In the genomic region with DNA sequence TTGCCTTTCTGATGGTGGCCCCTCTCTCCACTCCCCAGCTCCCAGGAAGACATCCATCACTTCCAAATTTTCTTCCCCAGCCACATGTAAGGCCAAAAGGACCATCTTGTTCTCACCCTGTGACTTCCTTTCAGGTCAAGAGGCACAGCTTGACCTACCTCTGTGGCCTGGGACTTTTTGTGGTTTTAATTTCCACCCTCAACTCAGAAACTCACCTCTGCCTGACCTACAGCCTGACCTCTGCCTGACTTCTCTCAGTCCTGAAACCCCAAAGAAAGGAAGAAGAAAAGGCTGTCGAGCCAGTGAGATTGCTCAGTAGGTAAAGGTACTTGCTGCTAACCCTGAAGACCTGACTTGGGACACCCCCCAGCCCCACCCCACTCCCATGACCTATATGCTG, we compare ENCODE assay signal across 35 mouse cellular contexts.
"Had no signal": no experiment of that assay in that cellular context is flagged by ENCODE, and none has a peak within 500 bp of the region (broad histone marks: within the 10 kb centered on the region; RNA-seq: fewer than 3 reads in every experiment).

No protein-coding gene starts in this region.

- H3K4me1 ChIP-seq: hindbrain, embryonic 13.5 days had no signal

- H3K36me3 ChIP-seq: heart, embryonic 10.5 days; heart, embryonic 12.5 days; heart, embryonic 13.5 days; heart, embryonic 15.5 days; hindbrain, embryonic 10.5 days; hindbrain, embryonic 12.5 days; hindbrain, embryonic 13.5 days; hindbrain, embryonic 15.5 days; intestine, embryonic 15.5 days; kidney, embryonic 15.5 days had no signal

- H3K27ac ChIP-seq: heart, embryonic 10.5 days; heart, embryonic 13.5 days; heart, embryonic 15.5 days; hindbrain, embryonic 10.5 days; hindbrain, embryonic 12.5 days; hindbrain, embryonic 13.5 days; hindbrain, embryonic 14.5 days; hindbrain, embryonic 15.5 days; hindbrain, postnatal 0 days; intestine, embryonic 15.5 days; kidney, embryonic 15.5 days; kidney, postnatal 0 days; layer of hippocampus, adult 2 months had no signal

- H3K4me3 ChIP-seq: heart, embryonic 10.5 days; heart, embryonic 12.5 days; heart, embryonic 13.5 days; heart, embryonic 15.5 days; hindbrain, embryonic 10.5 days; hindbrain, embryonic 12.5 days; hindbrain, embryonic 13.5 days; hindbrain, embryonic 15.5 days; intestine, embryonic 15.5 days; kidney, embryonic 15.5 days; layer of hippocampus, adult 2 months had no signal

- H3K9ac ChIP-seq: heart, embryonic 12.5 days; heart, embryonic 13.5 days; heart, embryonic 15.5 days; hindbrain, embryonic 12.5 days; hindbrain, embryonic 13.5 days; hindbrain, embryonic 14.5 days; hindbrain, embryonic 15.5 days; intestine, embryonic 15.5 days; kidney, embryonic 15.5 days had no signal

- H3K9me3 ChIP-seq: heart, embryonic 10.5 days; heart, embryonic 12.5 days; heart, embryonic 13.5 days; heart, embryonic 15.5 days; hindbrain, embryonic 10.5 days; hindbrain, embryonic 12.5 days; hindbrain, embryonic 13.5 days; hindbrain, embryonic 15.5 days; intestine, embryonic 15.5 days; kidney, embryonic 15.5 days had no signal

- ATAC-seq: hindbrain, embryonic 16.5 days; hindbrain, postnatal 0 days; inflammation-experienced regulatory T-cells, adult 6 months; intestine, embryonic 15.5 days; intestine, embryonic 16.5 days; intestine, postnatal 0 days had no signal

- H3K4me2 ChIP-seq: heart, embryonic 11.5 days; heart, embryonic 12.5 days; heart, embryonic 13.5 days; heart, embryonic 15.5 days; hindbrain, embryonic 12.5 days; hindbrain, embryonic 13.5 days; hindbrain, embryonic 14.5 days; hindbrain, embryonic 15.5 days; intestine, embryonic 15.5 days; kidney, embryonic 15.5 days had no signal

- DNase-seq: heart, postnatal 10 days; heart, postnatal 14 days; heart, postnatal 36 days; heart, postnatal 4 days; kidney, adult 11 months; kidney, adult 18-20 months; kidney, adult 2 months; kidney, adult 8-10 months; kidney, adult 9 months; kidney, postnatal 10 days; kidney, postnatal 14 days; kidney, postnatal 25 days; kidney, postnatal 36 days; kidney, postnatal 4 days; layer of hippocampus, adult 9-11 months; layer of hippocampus, postnatal 36 days had no signal

- H3K27me3 ChIP-seq: heart, embryonic 12.5 days; heart, embryonic 13.5 days; heart, embryonic 15.5 days; hindbrain, embryonic 12.5 days; hindbrain, embryonic 13.5 days; hindbrain, embryonic 15.5 days; intestine, embryonic 15.5 days; kidney, embryonic 15.5 days had no signal
